Mouse (Mus musculus) erythroblast, embryonic 14.5 days (primary cell): Measurements from ENCODE around the gene Gtf2i. TPM values are rescaled to one million over a fixed set of nuclear protein-coding genes. Genes with fewer than 3 reads are reported as not detected.

Experiments
- H3K27me3 ChIP-seq: 2 replicates; pipeline ENCODE4 v1.6.1; 2012; ENCODE audit warnings: inconsistent platforms; ENCODE audit not compliant: control insufficient read depth
- H3K36me3 ChIP-seq: 2 replicates; pipeline ENCODE4 v1.6.1; 2012; ENCODE audit warnings: mild to moderate bottlenecking, inconsistent platforms; ENCODE audit not compliant: control insufficient read depth
- H3K4me1 ChIP-seq: 2 replicates; pipeline ENCODE4 v1.6.1; 2012; ENCODE audit warnings: inconsistent platforms; ENCODE audit not compliant: control insufficient read depth
- H3K4me3 ChIP-seq: replicated peaks from 2 replicates; pipeline ENCODE3; 2012; ENCODE audit warnings: moderate library complexity, mild to moderate bottlenecking, inconsistent platforms
- H3K9me3 ChIP-seq: 2 replicates; pipeline ENCODE4 v1.6.1; 2012; ENCODE audit warnings: low read length, inconsistent platforms, mixed read lengths; ENCODE audit not compliant: control insufficient read depth
- GATA1 ChIP-seq: IDR thresholded peaks from 2 replicates; pipeline ENCODE4 v1.6.1; 2012; ENCODE audit warnings: low read length, inconsistent platforms, mixed read lengths
- TAL1 ChIP-seq: IDR thresholded peaks from 3 replicates; pipeline ENCODE4 v1.6.1; 2012; ENCODE audit warnings: low read length, inconsistent platforms, mixed read lengths
- polyA plus RNA-seq: library from polyadenylated mRNA; stranded (reverse); fragments of >175 nt; gene quantifications from 2 replicates; pipeline ENCODE4 v1.2.3, GENCODE M21; 2012

Gtf2i gene
- polyA plus RNA-seq, 1 experiment: 4.4 TPM

- Histone ChIP-seq H3K4me3 (no peak overlapping the region), H3K27me3 (no peaks in the 10 kb centered on the region), H3K4me1 (no peaks in the 10 kb centered on the region), H3K9me3 (no peaks in the 10 kb centered on the region), H3K36me3 (peaks cover 90% of the 10 kb centered on the region)
- no peak for TF ChIP-seq GATA1
- no peak for TF ChIP-seq TAL1
These were observed 57.1 kb downstream of the Gtf2i start for GRCm38 (mm10) chr5:134257349-134258031.

GRCm38 (mm10) chr5:134255294-134255693, 59.3 kb downstream of the Gtf2i start:
- peaks cover 89% of the 10 kb centered on the region for H3K36me3 ChIP-seq
- no peaks in the 10 kb centered on the region for H3K27me3 ChIP-seq
- H3K9me3 ChIP-seq: no peaks in the 10 kb centered on the region
- H3K4me3 ChIP-seq: no peak overlapping the region
- no peak for TF ChIP-seq TAL1
- TF ChIP-seq GATA1: no peak
- no peaks in the 10 kb centered on the region for H3K4me1 ChIP-seq

- Histone ChIP-seq H3K36me3 (peaks cover 89% of the 10 kb centered on the region), H3K9me3 (no peaks in the 10 kb centered on the region), H3K27me3 (no peaks in the 10 kb centered on the region), H3K4me1 (no peaks in the 10 kb centered on the region), H3K4me3 (no peak overlapping the region)
- TF ChIP-seq TAL1 (no peak), GATA1 (no peak)
These were observed 60.8 kb downstream of the Gtf2i start for GRCm38 (mm10) chr5:134253806-134254205.

GRCm38 (mm10) chr5:134251083-134251482, 63.5 kb downstream of the Gtf2i start:
- peaks cover 95% of the 10 kb centered on the region for H3K36me3 ChIP-seq
- TF ChIP-seq TAL1 (no peak), GATA1 (no peak)
- H3K9me3 ChIP-seq: no peaks in the 10 kb centered on the region
- H3K4me3 ChIP-seq: no peak overlapping the region
- no peaks in the 10 kb centered on the region for H3K4me1 ChIP-seq
- H3K27me3 ChIP-seq: no peaks in the 10 kb centered on the region

- H3K27me3 ChIP-seq: no peaks in the 10 kb centered on the region
- TF ChIP-seq GATA1: no peak
- TF ChIP-seq TAL1: no peak
These were observed 64.0 kb downstream of the Gtf2i start for GRCm38 (mm10) chr5:134250601-134251000.

DNA sequence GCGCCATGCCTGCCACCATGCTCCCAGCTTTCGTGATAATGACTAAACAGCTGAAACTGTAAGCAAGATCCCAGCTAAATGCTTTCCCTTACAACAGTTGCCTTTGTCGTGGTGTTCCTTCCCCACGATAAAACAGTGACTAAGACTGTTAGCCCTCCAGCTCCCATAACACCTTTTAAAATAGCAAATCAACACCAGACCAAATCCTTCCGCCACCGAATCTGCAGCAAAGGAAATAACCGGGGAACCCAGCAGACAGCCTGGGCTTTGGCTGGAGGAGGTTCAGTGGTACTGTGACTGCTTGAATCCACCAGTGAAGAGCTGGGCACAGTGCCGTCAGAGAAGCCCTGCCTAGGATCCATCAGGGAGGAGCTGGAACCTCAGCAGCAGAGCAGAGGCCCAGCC, 65.3 kb downstream of the Gtf2i start:
- H3K9me3 ChIP-seq: no peaks in the 10 kb centered on the region
- H3K4me3 ChIP-seq: no peak overlapping the region
- H3K4me1 ChIP-seq: no peaks in the 10 kb centered on the region
- H3K36me3 ChIP-seq: peaks cover 95% of the 10 kb centered on the region
- TF ChIP-seq TAL1: no peak
- TF ChIP-seq GATA1: no peak
- no peaks in the 10 kb centered on the region for H3K27me3 ChIP-seq

More at GRCm38 (mm10) chr5:134250601-134251000, 64.0 kb downstream of the Gtf2i start:
- Histone ChIP-seq H3K4me3 (no peak overlapping the region), H3K4me1 (no peaks in the 10 kb centered on the region), H3K9me3 (no peaks in the 10 kb centered on the region), H3K36me3 (peaks cover 95% of the 10 kb centered on the region)

DNA sequence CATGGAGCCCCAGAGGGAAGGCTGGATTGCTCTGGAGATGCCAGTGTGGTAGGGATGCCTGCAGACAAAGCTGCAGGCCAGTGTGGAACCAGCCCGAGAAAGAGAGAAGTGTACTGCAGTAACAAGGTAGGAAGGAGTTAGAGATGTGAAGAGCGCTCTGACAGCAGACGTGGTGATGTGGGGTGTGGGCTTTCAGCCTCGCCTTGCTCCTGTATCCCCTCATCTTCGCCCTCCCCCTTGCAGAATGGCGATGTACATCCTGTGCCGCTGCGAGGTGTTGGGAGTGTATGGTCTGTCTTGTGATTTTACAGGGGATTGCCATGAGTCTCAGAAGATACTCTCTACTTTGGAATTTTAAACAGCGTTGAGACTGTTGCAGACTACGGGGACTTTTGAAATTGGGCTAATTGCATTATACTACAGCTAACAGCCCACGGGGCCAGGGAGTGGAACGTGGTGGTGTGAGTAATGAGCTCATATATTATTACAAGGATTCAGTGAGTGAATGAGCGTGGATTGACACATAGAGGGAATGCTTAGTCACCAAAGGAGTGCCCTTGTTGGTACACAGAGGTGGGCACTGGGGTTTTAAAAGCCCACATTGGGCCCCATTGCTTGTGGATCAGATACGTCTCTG, 65.8 kb downstream of the Gtf2i start:
- no peak for TF ChIP-seq TAL1
- TF ChIP-seq GATA1: no peak
- no peaks in the 10 kb centered on the region for H3K9me3 ChIP-seq
- no peaks in the 10 kb centered on the region for H3K27me3 ChIP-seq
- H3K36me3 ChIP-seq: peaks cover 96% of the 10 kb centered on the region
- H3K4me3 ChIP-seq: no peak overlapping the region
- H3K4me1 ChIP-seq: no peaks in the 10 kb centered on the region

DNA sequence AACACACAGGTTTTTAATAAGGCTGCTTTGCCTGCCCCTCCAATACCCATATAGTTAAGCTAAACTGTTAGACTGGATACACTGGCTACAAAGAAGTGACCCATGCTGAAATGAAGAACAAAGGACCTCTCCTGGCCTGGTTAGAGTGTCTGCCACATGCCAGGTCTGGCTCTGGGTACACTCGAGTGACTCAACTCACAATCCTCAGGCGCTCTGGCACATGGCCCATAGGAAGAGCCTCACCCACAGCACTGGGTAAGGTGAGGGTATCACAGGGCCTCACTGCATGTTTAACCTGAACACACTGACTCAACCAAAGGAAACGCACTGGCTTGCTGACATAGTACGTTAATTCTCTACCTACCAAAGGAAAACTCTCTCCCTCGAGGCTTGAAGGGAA, 68.4 kb downstream of the Gtf2i start:
- no peaks in the 10 kb centered on the region for H3K27me3 ChIP-seq
- H3K36me3 ChIP-seq: peaks cover 97% of the 10 kb centered on the region
- no peaks in the 10 kb centered on the region for H3K9me3 ChIP-seq
- no peak for TF ChIP-seq GATA1
- no peak for TF ChIP-seq TAL1
- no peaks in the 10 kb centered on the region for H3K4me1 ChIP-seq
- no peak overlapping the region for H3K4me3 ChIP-seq

- H3K4me1 ChIP-seq: no peaks in the 10 kb centered on the region
- H3K9me3 ChIP-seq: no peaks in the 10 kb centered on the region
- H3K4me3 ChIP-seq: no peak overlapping the region
- H3K27me3 ChIP-seq: no peaks in the 10 kb centered on the region
- H3K36me3 ChIP-seq: peaks cover 100% of the 10 kb centered on the region
- TF ChIP-seq TAL1 (no peak), GATA1 (no peak)
These were observed 69.7 kb downstream of the Gtf2i start for GRCm38 (mm10) chr5:134244890-134245289.
